Mouse (Mus musculus) kidney, postnatal 25 days (tissue): ENCODE measurements at regions not wholly inside any gene's neighbourhood (a gene's known extent, or its start where the extent isn't known, plus 50 kb on each side); places are given as distances from the start of the nearest gene placed in this dataset.

Experiments
- DNase-seq, 2 experiments: peaks; one replicate each; pipeline ENCODE4 v3.0.0; 2021; ENCODE audit warnings: mixed read lengths in 2 of 2

DNA sequence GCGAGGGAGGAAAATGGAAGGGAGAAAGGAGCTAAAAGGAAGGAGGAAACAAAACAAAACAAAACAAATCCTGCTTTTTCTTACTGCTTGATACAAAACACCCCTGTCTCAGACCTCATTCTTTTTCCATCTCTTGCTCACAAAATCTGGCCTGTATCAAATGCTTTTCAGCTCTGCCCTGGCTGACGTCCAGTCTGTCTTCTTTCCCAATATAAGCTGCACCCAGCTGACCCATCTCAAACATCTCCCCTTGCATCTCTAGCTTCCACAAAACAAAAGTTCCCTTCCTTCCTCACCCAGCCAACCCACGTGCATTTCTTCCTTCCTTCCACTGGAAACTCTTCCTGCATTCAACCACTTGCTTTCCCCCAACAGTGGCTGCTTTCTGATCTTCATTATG is 183.1 kb upstream of the Usp25 start:
- no peak for DNase-seq

GRCm38 (mm10) chr16:76827674-76828441 is 185.6 kb upstream of the Usp25 start:
- no peak for DNase-seq

- peak in 1 of 2 experiments; percentile 32 for DNase-seq
These were observed 192.2 kb upstream of the Usp25 start for GRCm38 (mm10) chr16:76821261-76821660.

DNA sequence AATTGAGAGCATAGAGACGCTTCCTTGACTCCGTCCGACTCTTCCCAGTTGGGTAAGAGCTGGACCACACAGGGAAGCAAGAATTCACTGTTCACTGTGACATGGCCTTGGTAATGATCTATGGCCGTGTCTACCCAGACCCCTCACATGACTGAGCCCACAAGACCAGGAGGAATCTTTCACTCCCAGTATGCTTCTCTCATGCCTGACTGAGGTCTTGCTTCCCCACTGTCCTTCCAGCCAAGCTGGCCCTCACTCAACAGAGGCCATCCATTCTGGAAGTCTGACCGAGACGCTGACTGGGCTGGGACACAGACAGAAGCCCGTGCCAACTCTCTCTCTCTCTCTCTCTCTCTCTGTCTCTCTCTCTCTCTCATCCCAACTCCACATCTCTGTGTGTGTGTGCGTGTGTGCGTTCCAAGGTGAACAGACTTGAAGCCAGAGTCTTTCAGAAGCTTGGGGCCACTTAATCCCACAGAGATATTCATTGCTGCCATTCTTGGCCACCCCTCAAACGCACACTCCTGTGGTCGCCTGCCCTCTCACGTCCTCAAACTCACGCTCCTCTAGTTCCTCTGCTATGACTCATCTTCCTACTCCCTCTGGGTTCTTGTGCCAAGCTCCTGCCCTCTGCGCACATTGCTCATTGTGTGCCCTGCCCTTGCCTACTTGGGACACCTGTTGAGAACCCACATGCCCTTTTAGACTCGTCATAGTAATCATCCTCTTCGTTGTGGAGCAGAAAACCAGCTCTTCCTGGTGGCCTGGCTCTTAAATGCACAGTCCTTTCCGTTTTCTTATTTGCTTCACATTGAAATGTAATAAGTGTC is 197.2 kb upstream of the Usp25 start:
- peak in 1 of 2 experiments; percentile 37 for DNase-seq

- peak; percentile 69 to 73 for DNase-seq
These were observed 209.8 kb upstream of the Usp25 start for GRCm38 (mm10) chr16:76803725-76804124.

GRCm38 (mm10) chr16:76786405-76787155 is 226.9 kb upstream of the Usp25 start:
- DNase-seq = peak; percentile 79 to 81

DNA sequence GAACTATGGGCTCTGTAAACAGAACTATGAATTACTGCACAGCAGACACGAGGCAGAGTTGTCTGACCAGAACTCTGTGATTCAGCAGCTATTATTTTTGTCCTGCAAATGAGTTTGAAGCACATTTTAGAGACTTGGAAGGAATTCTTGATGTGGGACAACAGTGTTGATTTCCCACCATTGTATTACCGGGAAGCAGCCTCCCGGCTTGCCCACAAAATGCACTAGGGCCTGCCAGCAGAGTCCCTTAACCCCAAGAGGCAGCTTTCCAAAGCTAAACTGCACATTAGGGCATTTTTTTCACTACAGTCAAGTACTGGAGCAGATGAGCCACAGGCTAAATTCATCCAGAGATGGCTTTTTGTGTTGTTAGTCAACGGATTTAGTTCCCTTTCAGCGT is 230.8 kb upstream of the Usp25 start:
- DNase-seq = no peak

DNA sequence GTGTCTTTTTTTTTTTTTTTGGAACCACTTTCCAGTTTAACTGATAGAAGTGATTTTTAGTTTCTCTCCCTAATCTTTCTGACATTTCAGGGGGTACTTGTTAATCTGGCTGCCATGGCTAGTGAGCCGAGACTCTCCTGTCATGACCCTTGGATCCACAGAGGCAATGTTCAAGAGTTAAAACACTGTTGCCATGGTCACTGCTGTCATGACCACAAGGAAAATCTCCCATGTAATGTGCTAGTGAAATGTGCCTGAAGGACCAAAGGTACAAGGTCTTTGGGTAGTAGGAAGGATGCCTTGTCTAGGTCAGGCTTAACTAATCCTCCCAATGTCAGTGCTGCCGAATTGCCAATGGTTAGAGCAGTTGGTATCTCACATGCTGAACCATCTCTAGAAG is 237.7 kb upstream of the Usp25 start:
- peak; percentile 13 to 47 for DNase-seq

- DNase-seq = no peak
These were observed 239.5 kb upstream of the Usp25 start for GRCm38 (mm10) chr16:76774032-76774431.

- DNase-seq = no peak
These were observed 240.0 kb upstream of the Usp25 start for GRCm38 (mm10) chr16:76773466-76773865.

GRCm38 (mm10) chr16:76768607-76769006 is 244.9 kb upstream of the Usp25 start:
- DNase-seq = peak; percentile 59 to 67

- DNase-seq = peak; percentile 39 to 43
These were observed 246.9 kb upstream of the Usp25 start for GRCm38 (mm10) chr16:76766636-76767035.

DNA sequence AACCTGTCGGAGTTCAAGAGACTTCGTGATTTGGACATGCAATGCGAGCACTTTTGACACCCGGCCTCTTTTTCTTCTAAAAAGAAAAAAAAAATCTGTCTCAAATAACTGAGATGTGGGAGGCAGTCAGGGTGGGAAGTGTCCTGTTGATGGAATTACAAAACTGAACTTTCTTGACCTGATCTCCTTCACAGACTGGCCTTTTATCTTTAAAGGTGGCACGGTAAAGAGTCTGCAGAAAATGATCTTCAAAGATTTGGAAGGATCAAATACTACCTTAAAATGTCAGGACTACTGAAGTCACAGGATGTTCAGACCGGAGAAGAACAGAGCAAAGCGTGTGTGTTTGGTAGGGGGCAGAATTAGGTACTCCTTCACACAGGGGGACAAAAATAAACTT is 248.0 kb upstream of the Usp25 start:
- no peak for DNase-seq

GRCm38 (mm10) chr16:76764994-76765393 is 248.5 kb upstream of the Usp25 start:
- DNase-seq = no peak

DNA sequence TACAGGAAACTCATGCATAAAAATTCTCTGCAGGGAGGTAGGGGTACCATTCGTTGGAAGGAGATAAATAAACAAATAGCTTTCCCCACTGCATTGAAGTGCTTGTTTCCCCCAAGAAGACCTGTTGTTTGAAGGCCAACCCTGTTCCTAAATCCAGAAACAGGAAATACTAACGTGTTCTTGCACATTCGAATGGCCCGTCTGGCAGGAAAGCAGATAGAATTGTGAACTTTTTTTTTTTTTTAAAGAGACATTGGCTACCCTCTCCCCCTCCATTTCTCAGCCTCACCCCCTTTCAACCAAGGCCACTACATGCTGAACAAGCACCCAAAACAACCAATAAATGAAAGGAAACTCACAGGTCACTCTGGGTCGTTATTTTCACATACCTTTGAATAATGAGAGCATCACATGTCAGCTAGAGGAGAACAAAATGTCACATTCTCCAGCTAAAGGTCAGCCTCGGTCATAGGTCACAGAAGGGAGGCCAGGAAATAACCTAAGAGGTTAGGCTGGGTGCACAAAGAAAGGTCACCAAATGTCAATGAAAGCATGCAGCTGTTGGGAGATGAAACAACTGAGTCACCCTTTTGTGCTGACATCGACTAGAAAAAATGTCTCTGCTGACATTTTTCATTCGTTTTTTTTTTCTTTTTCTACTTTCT is 250.8 kb upstream of the Usp25 start:
- DNase-seq = peak; percentile 73 to 81

DNA sequence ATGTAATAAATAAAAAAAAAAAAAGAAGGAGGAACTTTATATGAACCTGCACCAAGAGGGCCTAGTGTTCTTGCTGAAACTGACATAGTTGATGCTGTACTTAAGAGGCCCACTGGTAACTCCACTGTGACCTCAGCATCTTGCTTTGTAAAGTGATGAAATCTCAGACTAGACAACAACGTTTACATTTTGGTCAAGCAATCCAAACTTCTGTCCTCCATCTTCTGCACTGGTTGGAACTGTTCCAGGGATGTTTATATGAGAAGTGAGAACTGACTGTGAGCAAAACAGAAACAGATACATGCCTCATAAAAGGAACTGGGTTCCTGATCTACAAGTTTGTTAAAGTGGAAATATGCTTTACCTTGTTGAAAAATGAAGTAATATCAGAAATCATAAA is 251.7 kb upstream of the Usp25 start:
- DNase-seq = no peak

DNA sequence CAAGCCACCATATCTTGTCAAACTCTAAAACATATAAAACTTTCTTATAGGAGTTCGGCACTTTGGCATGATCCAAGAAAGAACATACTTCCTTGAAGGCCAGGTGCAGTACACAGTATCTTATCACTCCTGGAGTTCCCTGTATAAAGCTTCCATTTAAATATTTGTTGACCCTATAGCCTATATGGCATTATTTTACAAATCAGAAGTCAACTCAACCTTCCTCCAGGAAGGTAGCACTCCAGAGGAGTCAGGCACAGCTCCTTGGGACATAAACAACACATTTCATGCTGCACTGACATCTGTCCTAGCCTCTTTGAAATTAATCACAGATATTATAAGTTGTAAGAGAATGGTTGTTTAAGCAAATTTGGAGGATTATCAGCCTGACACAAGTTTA is 252.5 kb upstream of the Usp25 start:
- no peak for DNase-seq

DNA sequence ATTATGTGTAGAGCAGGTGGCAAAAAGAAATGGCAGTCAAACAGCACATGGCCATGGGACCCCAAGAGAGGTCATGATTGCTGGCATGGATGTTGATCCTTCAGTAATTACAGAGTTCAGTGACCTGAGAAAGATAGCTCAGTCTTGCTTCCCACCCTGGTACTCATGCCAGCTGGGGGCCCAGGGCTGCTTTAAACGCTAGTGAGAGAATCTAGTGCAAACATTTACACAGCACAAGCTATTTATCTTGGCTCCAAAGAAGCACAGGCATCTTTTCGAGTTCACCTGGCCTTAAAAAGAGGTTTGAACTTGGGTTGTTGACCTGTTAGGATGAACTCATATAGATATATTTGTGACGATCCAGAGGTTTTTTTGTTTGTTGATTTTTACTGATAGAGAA is 258.6 kb upstream of the Usp25 start:
- DNase-seq = no peak

DNA sequence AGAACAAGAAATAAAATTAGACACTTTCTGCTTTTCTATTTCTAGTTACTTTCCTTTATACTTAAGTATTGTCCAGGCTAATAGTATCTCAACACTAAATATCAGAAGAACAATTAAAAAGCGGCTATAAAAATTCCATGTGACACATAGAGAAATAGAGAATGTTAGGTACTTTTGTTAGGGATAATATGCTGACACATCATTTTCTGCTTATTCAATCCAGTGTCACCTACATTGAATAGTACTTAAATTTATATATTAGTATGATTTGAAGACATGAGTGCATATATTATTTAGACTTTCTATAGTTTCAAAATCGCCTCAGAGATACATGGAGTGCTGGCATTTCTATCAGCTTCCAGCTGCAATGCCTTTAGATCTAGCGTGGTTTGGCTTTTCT is 267.1 kb upstream of the Usp25 start:
- no peak for DNase-seq

DNA sequence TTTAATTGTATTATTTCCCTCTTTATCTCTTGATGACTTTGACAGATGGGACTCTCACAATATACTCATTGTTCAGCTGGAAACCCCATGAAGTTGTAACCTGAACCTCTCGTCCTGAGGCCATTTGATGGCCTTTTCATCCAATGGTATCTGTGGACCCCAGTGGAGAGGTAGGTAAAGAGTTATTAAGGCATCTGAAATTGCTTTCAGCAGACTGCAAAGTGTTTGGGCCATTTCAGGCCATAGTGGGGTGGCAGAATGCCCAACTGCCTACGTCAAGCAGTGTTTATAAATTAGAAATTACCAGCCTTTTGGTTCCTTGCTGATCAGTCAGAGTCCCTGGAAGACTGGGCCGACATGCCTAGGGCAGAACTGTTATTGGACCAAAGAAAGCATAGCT is 272.4 kb upstream of the Usp25 start:
- DNase-seq = peak in 1 of 2 experiments; percentile 31

GRCm38 (mm10) chr16:76725991-76726390 is 287.5 kb upstream of the Usp25 start:
- DNase-seq = no peak

DNA sequence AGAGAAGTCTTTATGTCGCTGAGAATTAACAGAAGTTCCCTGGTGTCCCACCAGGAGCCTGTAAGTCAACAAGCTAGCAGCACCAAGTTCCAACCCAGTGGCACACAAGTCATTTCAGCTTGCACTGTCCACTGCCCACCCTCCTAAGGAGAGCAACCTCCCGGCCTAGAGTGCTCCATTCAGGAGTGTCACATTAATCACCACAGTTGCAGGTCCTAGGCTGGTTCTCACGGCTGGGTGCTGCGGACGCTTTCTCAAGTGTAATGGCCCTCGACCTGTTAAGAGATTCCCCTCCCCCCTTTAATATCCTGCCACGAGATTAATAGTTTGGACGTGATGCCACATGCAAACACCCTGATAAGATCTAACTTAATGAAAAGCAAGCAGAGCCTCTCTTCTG is 288.2 kb upstream of the Usp25 start:
- peak in 1 of 2 experiments; percentile 24 for DNase-seq

DNA sequence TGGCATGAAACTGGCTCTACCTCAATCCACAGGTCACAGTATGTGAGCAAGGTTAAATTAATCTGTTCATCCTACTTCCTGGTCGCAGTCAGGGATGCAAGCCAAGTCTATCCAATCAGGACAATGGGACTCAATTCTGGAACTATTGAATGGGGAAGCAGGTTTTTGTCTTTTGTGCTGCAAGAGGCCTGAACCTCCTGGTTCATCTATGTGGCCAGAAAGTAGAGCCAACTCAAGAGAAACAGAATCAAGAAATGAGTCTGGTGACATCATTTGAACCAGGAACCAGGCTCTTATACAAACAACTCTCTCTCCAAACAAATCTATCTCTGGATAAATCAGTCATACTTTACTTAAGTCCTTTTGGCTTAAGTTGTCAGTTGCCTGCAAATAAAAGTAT is 294.7 kb upstream of the Usp25 start:
- DNase-seq = no peak
